Mouse (Mus musculus): ENCODE results near the gene Crtc3.

The Crtc3 gene

DNA sequence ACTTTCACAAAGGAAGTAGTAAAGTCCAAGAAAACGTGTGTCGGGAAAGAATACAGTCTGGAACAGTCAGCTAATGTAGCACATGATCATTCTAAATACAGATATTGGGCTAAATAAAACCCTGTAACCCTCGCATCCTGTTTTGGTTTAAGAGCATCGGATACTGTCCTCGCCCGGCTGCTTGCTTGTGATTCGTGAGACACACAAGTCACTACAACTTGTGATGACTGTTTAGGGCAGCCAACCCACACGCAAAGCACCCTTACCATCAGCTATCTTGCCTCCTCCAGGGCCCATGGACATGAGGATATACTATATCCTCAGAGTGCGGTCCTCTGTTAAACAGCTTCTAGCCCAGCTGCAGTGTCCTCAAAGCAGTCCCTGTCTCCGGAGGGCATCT is 50.2 kb downstream of the Crtc3 start:
- no peak for DNase-seq

DNA sequence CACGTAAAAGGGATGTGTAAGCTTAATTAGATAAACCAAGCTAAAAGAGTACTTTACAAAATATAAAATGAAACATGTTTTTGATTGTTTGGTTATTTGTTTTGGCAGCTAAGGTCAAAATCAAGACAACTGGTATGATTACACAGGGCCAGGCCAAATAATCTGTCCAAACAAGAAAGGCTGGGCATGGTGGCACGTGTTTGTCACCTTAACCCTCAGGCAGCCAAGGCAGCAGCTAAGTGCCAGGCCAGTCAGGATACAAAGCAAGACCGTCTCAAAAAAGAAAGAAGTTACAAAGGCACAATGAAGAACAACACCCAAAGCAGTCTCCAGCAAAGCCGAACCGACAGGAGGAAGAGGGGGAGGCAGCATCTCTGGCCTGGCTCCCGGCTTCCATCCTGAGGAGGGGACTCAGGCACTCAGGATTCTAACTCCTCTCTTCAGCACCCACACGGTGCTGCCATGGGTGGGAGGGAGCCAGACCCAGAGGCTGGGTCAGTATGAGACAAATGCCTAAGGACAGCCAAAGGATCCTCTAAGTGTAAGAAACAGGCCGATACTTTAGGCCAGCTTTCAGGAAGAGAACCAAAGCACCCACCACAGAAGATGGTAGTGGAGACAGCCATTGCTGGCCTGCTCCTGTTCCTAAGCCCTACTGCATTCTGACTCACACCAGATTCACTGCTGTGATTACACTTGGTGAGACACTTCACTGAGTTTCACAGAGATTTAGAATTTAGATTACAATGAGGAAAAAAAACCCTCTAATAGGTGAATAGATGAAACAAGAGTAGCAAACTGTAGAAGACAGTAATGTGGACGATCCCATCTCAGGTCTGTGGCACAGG is 51.5 kb downstream of the Crtc3 start:
- DNase-seq, result no peak

DNA sequence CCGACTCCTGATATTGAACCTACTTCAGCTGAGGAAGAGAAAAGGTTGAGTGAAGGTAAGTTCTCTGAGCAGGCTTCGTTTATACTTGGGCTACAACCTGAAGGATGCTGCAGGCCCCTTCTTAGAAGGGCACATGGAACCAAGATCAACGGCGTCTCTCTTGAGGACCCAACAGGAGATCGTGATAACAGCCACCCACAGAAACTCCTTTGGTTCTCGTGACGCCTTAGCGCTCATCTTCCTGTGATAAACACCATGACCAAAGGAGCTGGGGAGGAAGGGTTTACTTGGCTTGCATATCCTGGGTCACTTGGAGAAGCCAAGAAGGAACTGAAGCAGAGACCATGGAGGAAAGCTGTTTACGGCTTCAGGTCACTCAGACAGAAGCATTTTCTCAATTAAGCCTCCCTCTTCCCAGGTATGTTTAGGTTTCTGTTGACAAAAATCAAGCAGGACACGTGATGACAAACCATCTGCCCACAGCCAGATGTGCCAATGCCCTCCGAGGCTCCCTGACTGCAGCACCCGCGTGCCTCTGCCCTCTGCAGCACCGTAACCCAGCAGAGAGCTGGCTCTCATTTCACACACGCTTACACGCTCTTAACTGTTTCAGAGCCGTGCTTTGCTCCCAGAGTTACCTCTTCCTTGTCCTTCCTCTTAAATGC is 52.3 kb downstream of the Crtc3 start:
- DNase-seq, result no peak

- peak; percentile 15 to 33 for DNase-seq
These were observed 52.8 kb downstream of the Crtc3 start for GRCm38 (mm10) chr7:80635866-80636265.

- DNase-seq, result no peak
These were observed 53.9 kb downstream of the Crtc3 start for GRCm38 (mm10) chr7:80634741-80635140.

GRCm38 (mm10) chr7:80633635-80634034 is 55.0 kb downstream of the Crtc3 start:
- no peak for DNase-seq

GRCm38 (mm10) chr7:80631993-80632392 is 56.7 kb downstream of the Crtc3 start:
- DNase-seq, result no peak

- DNase-seq, result no peak
These were observed 57.3 kb downstream of the Crtc3 start for GRCm38 (mm10) chr7:80631405-80631804.

DNA sequence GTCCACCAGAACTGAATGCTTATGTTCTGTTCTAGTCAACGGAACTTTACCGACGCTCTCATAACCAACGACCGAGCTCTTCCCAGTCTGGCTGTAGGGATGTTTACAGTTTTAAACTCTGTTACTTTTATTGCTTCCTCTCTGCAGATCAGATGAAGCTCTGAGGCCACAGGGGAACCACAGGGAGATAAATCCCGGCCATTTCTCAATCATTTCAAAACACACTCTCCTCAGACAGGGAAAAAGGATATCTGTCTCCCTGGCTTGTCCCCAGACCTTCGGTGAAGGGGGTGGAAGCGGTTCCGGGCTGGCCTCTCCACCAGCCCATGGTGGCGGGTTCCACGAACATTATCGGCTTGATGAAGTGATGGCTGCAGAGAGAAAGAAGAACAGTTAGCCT is 59.3 kb downstream of the Crtc3 start:
- DNase-seq, result peak; percentile 40 to 42

- DNase-seq, result peak; percentile 82 to 83
These were observed 59.9 kb downstream of the Crtc3 start for GRCm38 (mm10) chr7:80628708-80629183.

DNA sequence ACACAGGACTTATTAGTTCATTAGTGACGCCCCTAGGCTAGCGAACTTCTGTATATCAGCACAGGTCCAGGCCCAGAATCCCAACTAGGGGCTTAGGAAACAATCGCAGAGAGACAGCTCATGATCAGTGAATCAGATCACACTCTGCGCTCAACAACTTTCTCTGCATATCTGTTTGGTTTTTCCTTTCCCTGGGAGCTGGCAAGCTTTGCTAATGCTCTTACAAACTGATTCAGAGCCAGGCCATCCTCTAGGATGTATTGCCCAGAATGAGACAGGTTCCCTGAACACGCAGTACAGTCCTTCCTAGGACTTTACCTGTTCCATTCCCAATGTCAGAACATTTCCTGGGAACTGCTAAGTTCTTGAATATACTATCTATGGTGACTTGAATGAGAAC is 61.7 kb downstream of the Crtc3 start:
- DNase-seq, result no peak

GRCm38 (mm10) chr7:80625841-80626240 is 62.8 kb downstream of the Crtc3 start:
- no peak for DNase-seq

- no peak for DNase-seq
These were observed 65.4 kb downstream of the Crtc3 start for GRCm38 (mm10) chr7:80623276-80623675.

DNA sequence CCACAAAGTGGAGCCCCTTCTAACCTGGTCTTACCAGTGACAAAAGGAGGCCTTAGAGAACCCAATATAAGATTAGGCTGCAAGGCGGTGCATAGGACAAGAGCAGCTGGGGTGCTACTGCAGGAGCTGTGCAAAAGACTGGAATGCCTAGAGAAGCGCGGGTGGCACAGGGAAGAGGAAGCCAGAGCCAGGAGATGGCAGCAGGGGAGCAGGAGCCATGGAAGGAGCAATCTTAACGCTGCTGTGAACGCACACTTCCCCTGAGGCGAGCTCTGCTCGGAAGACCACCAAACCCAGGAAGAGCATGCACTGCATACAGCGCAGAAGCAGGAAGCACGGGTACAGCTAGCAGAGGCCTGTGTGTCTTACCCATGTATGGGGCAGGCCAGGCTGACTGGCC is 72.6 kb downstream of the Crtc3 start:
- DNase-seq, result no peak

- no peak for DNase-seq
These were observed 74.6 kb downstream of the Crtc3 start for GRCm38 (mm10) chr7:80614042-80614441.

GRCm38 (mm10) chr7:80612191-80612787 is 76.4 kb downstream of the Crtc3 start:
- DNase-seq, result no peak

GRCm38 (mm10) chr7:80611646-80612045 is 77.0 kb downstream of the Crtc3 start:
- peak; percentile 17 to 23 for DNase-seq

DNA sequence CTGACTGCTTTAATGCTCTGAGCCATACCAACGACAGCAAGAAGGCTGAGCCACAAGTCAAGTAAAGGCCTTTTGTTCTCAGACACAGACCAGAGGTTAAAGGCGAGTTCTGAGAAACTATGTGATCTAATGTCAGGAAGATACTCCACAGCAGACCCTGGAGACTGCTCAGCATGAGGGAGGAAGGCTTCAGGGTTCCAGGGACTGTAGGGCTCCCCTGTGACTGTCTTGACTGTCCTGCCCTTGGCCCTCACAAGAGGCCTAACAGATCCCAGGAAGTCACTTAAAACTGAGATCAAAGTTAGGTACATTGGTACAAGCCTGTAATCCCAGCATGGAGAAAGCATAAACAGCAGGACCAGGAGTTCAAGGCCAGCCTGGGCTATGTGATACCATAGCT is 81.2 kb downstream of the Crtc3 start:
- no peak for DNase-seq

DNA sequence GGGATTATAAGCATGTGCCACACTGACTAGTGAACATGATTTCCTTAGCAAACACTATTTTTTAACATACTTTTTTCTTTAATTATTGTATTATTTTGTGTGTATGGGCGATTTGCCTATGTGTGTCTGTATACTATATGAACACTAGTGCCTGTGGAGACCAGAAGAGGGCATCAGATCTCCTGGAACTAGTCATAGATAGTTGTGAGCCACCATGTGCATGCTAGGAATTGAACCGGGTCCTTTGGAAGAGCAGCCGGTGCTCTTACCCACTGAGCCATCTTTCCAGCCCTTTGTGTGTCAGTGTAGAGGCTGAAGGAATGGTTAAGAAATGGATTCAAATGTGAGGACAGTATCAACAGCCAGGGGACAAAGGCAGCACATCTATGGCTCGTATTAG is 82.2 kb downstream of the Crtc3 start:
- no peak for DNase-seq

- no peak for DNase-seq
These were observed 83.1 kb downstream of the Crtc3 start for GRCm38 (mm10) chr7:80605557-80605930.

- peak; percentile 13 to 27 for DNase-seq
These were observed 83.6 kb downstream of the Crtc3 start for GRCm38 (mm10) chr7:80604908-80605556.

- no peak for DNase-seq
These were observed 86.1 kb downstream of the Crtc3 start for GRCm38 (mm10) chr7:80602574-80602973.

- DNase-seq, result no peak
These were observed 90.2 kb downstream of the Crtc3 start for GRCm38 (mm10) chr7:80598436-80598985.
